Mouse (Mus musculus): Measurements from ENCODE around the gene Srek1ip1.

- no peak for TF ChIP-seq CTCF (IDR thresholded peaks at IDR 0.05; ENCODE audit: borderline replicate concordance, control insufficient read depth, extremely low read depth, insufficient read depth, low read length, poor library complexity)
- no peak for TF ChIP-seq POLR2A (IDR thresholded peaks at IDR 0.05; ENCODE audit: control insufficient read depth, extremely low read depth, insufficient read depth, low read length, poor library complexity)
Measured at GRCm38 (mm10) chr13:104878508-104878907, 86.2 kb downstream of the Srek1ip1 start.
